Comparison of ENCODE assay signal across 10 mouse cellular contexts in the genomic region with DNA sequence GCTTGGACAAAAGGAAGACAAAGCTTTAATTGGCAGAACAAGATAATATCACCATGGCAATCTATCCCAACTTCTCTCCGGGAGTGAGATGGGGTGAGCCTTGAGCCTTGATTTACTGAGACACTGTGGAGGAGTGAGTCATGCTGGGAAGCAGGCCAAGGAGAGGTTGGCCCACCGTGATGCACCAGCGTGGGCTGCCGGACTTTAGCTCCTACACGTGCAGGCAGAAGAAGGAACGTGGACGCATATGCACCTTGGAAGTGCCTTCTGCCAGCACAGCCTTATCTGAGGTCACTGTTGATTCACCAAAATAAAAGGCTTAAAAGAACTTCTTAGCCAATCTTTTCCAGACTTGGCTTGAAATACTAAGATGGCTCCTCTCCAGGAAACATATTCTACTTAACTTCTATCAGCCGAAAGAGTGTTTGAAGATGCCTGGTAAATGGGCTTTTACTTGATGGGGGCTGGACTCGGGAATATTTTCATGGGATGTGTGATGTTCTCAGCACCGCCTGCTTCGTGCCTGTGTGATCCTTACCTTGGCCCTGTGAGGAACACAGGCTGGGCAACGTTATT.
DNase-seq lines count a peak whose midpoint lies in the region; ATAC-seq and TF ChIP-seq lines count a peak whose summit lies in the region.
"Had no signal": no experiment of that assay in that cellular context is flagged by ENCODE, and none has a peak within 500 bp of the region (broad histone marks: within the 10 kb centered on the region; RNA-seq: fewer than 3 reads in every experiment).

No protein-coding gene starts in this region.

- H3K9ac ChIP-seq in intestine, embryonic 14.5 days (ENCODE audit: low read length): no peak overlapping the region
- H3K9ac ChIP-seq in intestine, postnatal 0 days (ENCODE audit: low read depth, low read length): no peak overlapping the region
- no peak overlapping the region for H3K9ac ChIP-seq in lung, postnatal 0 days (replicated peaks; ENCODE audit: low read depth)

- 77% methylated on average over 12 of the region's 12 CpGs for WGBS in intestine, embryonic 14.5 days
- WGBS in intestine, postnatal 0 days: 69% methylated on average over 12 of the region's 12 CpGs
- 37% methylated on average over 12 of the region's 12 CpGs for WGBS in lung, postnatal 0 days
- WGBS in thymus, adult 2 months: 93% methylated on average over 12 of the region's 12 CpGs

- no peak overlapping the region for H3K4me3 ChIP-seq in intestine, embryonic 14.5 days (ENCODE audit: low read depth, low read length)
- no peak overlapping the region for H3K4me3 ChIP-seq in intestine, postnatal 0 days (ENCODE audit: low read depth, low read length)
- H3K4me3 ChIP-seq in lung, postnatal 0 days (ENCODE audit: low read depth, low read length): no peak overlapping the region
- H3K4me3 ChIP-seq in thymus, adult 2 months (ENCODE audit: control insufficient read depth, insufficient read depth, low read length): no peak overlapping the region

- ATAC-seq in intestine, embryonic 14.5 days (replicated peaks; ENCODE audit: low FRiP score, low TSS enrichment, low read depth): 0 out of 2 replicates have a peak, but pooled peaks have one; percentile 28
- ATAC-seq in intestine, postnatal 0 days: no peak
- peak; percentile 21 for ATAC-seq in lung, postnatal 0 days
- ATAC-seq in megakaryocyte-erythroid progenitor cell, adult 5-6 weeks (replicated peaks; ENCODE audit: low FRiP score, low TSS enrichment, poor library complexity, severe bottlenecking): no peak

- no peak for TF ChIP-seq POLR2A in thymus, adult 2 months (IDR thresholded peaks at IDR 0.05; ENCODE audit: control insufficient read depth, extremely low read depth, insufficient read depth, low read length, poor library complexity)

- H3K4me2 ChIP-seq in intestine, embryonic 14.5 days (ENCODE audit: low read length): no peak overlapping the region
- no peak overlapping the region for H3K4me2 ChIP-seq in intestine, postnatal 0 days (replicated peaks; ENCODE audit: low read depth)
- no peak overlapping the region for H3K4me2 ChIP-seq in lung, postnatal 0 days (replicated peaks; ENCODE audit: low read depth, low read length)

- no peaks in the 10 kb centered on the region; the same call in 1 of the 2 replicates for H3K4me1 ChIP-seq in intestine, embryonic 14.5 days (replicated peaks; ENCODE audit: control insufficient read depth, insufficient read depth, low read length)
- no peaks in the 10 kb centered on the region for H3K4me1 ChIP-seq in intestine, postnatal 0 days (replicated peaks; ENCODE audit: control insufficient read depth, insufficient read depth, low read length)
- H3K4me1 ChIP-seq in lung, postnatal 0 days (ENCODE audit: insufficient read depth, low read depth, low read length): no peaks in the 10 kb centered on the region
- H3K4me1 ChIP-seq in thymus, adult 2 months (replicated peaks; ENCODE audit: control insufficient read depth, insufficient read depth, low read length): no peaks in the 10 kb centered on the region

- H3K27ac ChIP-seq in intestine, embryonic 14.5 days (ENCODE audit: low read depth): no peak overlapping the region
- no peak overlapping the region for H3K27ac ChIP-seq in intestine, postnatal 0 days (ENCODE audit: low read depth, low read length)
- H3K27ac ChIP-seq in lung, postnatal 0 days (ENCODE audit: low read length): no peak overlapping the region
- no peak overlapping the region for H3K27ac ChIP-seq in thymus, adult 2 months (ENCODE audit: control insufficient read depth, insufficient read depth, low read length)
- H3K27ac ChIP-seq: macrophage had no signal

- no peak for TF ChIP-seq CTCF in intestine, postnatal 0 days (IDR thresholded peaks at IDR 0.05; ENCODE audit: low read depth)
- TF ChIP-seq CTCF in lung, postnatal 0 days (IDR thresholded peaks at IDR 0.05): no peak
- no peak for TF ChIP-seq CTCF in thymus, adult 2 months (IDR thresholded peaks at IDR 0.05; ENCODE audit: borderline replicate concordance, control insufficient read depth, extremely low read depth, insufficient read depth, low read length, poor library complexity)

- H3K36me3 ChIP-seq in intestine, embryonic 14.5 days (ENCODE audit: control insufficient read depth, insufficient read depth, low read length): peaks cover 77% of the 10 kb centered on the region
- peaks cover 35% of the 10 kb centered on the region for H3K36me3 ChIP-seq in intestine, postnatal 0 days (ENCODE audit: control insufficient read depth, insufficient read depth)
- H3K36me3 ChIP-seq in lung, postnatal 0 days (ENCODE audit: insufficient read depth, low read length): peaks cover 16% of the 10 kb centered on the region
- H3K36me3 ChIP-seq in thymus, adult 2 months (ENCODE audit: control insufficient read depth, insufficient read depth, low read length): no peaks in the 10 kb centered on the region

- no peaks in the 10 kb centered on the region for H3K27me3 ChIP-seq in intestine, embryonic 14.5 days (replicated peaks; ENCODE audit: control insufficient read depth, insufficient read depth, low read length)
- no peaks in the 10 kb centered on the region for H3K27me3 ChIP-seq in intestine, postnatal 0 days (replicated peaks; ENCODE audit: control insufficient read depth, insufficient read depth, low read length)
- H3K27me3 ChIP-seq in lung, postnatal 0 days (replicated peaks; ENCODE audit: insufficient read depth, low read length): no peaks in the 10 kb centered on the region
- no peaks in the 10 kb centered on the region for H3K27me3 ChIP-seq in thymus, adult 2 months (ENCODE audit: control insufficient read depth, insufficient read depth, low read length)

- no peak for DNase-seq in intestine, embryonic 14.5 days (ENCODE audit: low spot score)
- DNase-seq in MN1 (ENCODE audit: low spot score): peak; percentile 24
- DNase-seq in adrenal gland, postnatal 10 days: peak; percentile 82
- DNase-seq in lung, postnatal 0 days (ENCODE audit: low spot score): peak; percentile 34
- DNase-seq in neural tube, embryonic 10.5 days (ENCODE audit: extremely low spot score, low spot score): no peak
- DNase-seq in thymus, adult 2 months: no peak
- DNase-seq: thymus, postnatal 25 days had no signal

- no peak for TF ChIP-seq EP300 in lung, postnatal 0 days (IDR thresholded peaks at IDR 0.05)

- no peaks in the 10 kb centered on the region for H3K9me3 ChIP-seq in intestine, embryonic 14.5 days (ENCODE audit: control insufficient read depth, low read length)
- H3K9me3 ChIP-seq in intestine, postnatal 0 days (ENCODE audit: control insufficient read depth): no peaks in the 10 kb centered on the region
- H3K9me3 ChIP-seq in lung, postnatal 0 days (ENCODE audit: low read length): no peaks in the 10 kb centered on the region

Comparison
In these comparisons a context has a peak if more than half of its experiments do, and no peak if none do; other contexts are left out.
1. ATAC-seq: peak in intestine, embryonic 14.5 days (single experiment) and lung, postnatal 0 days (single experiment); none in intestine, postnatal 0 days (single experiment) and megakaryocyte-erythroid progenitor cell, adult 5-6 weeks (single experiment).
2. DNase-seq: peak in MN1 (single experiment), adrenal gland, postnatal 10 days (single experiment) and lung, postnatal 0 days (single experiment); none in intestine, embryonic 14.5 days (single experiment), neural tube, embryonic 10.5 days (single experiment) and thymus, adult 2 months (single experiment).